In genomic region chr14:120500791-120501190, GRCm38 (mm10) we compare ENCODE assay signal across 15 mouse cellular contexts.
"Had no signal": no experiment of that assay in that cellular context is flagged by ENCODE, and none has a peak within 500 bp of the region (broad histone marks: within the 10 kb centered on the region; RNA-seq: fewer than 3 reads in every experiment).

No protein-coding gene starts in this region.

- H3K9ac ChIP-seq: lung, embryonic 15.5 days; midbrain, embryonic 13.5 days; midbrain, embryonic 15.5 days; neural tube, embryonic 12.5 days; stomach, embryonic 15.5 days had no signal

- H3K27ac ChIP-seq: lung, embryonic 15.5 days; macrophage; midbrain, embryonic 13.5 days; midbrain, embryonic 15.5 days; neural tube, embryonic 12.5 days; stomach, embryonic 15.5 days; stomach, postnatal 0 days had no signal

- H3K9me3 ChIP-seq: lung, embryonic 15.5 days; megakaryocyte, embryonic 14.5 days; midbrain, embryonic 13.5 days; midbrain, embryonic 15.5 days; neural tube, embryonic 12.5 days; stomach, embryonic 15.5 days had no signal

- ATAC-seq: lung, postnatal 0 days; midbrain, embryonic 13.5 days; midbrain, embryonic 15.5 days had no signal

- H3K4me1 ChIP-seq: midbrain, embryonic 15.5 days; neural tube, embryonic 12.5 days; stomach, embryonic 15.5 days had no signal

- DNase-seq: lung, adult 2 months; right cerebral cortex, postnatal 14 days; thymus, adult 2 months; thymus, postnatal 25 days; thymus, postnatal 4 days had no signal

- H3K4me2 ChIP-seq: lung, embryonic 15.5 days; midbrain, embryonic 11.5 days; midbrain, embryonic 13.5 days; midbrain, embryonic 15.5 days; neural tube, embryonic 12.5 days; stomach, embryonic 15.5 days had no signal

- H3K27me3 ChIP-seq: lung, embryonic 15.5 days; megakaryocyte, embryonic 14.5 days; midbrain, embryonic 13.5 days; midbrain, embryonic 15.5 days; neural tube, embryonic 12.5 days; stomach, embryonic 15.5 days had no signal

- H3K4me3 ChIP-seq: lung, embryonic 15.5 days; megakaryocyte, embryonic 14.5 days; midbrain, embryonic 13.5 days; midbrain, embryonic 15.5 days; neural tube, embryonic 12.5 days; stomach, embryonic 15.5 days had no signal
